Mouse (Mus musculus) cerebellum, adult 2 months (tissue): Measurements from ENCODE around the gene Cabin1.

Source experiments
- CTCF ChIP-seq: fragments of 200-500 bp; IDR thresholded peaks from 2 replicates; pipeline ENCODE4 v1.5.1; 2011; ENCODE audit warnings: low read depth, mild to moderate bottlenecking, control low read depth, low read length, moderate library complexity, borderline replicate concordance; ENCODE audit not compliant: insufficient read depth
- POLR2A ChIP-seq: fragments of 200-500 bp; IDR thresholded peaks from 2 replicates; pipeline ENCODE4 v1.6.1; 2011; ENCODE audit warnings: low read length, control low read depth, borderline replicate concordance; ENCODE audit not compliant: insufficient read depth

GRCm38 (mm10) chr10:75693451-75694233 is 70.5 kb downstream of the Cabin1 start:
- TF ChIP-seq CTCF: no peak
- TF ChIP-seq POLR2A: no peak
